Mouse (Mus musculus) kidney, adult 2 months (tissue): ENCODE data around the gene Cpsf2.

Experiments
- CTCF ChIP-seq: fragments of 200-500 bp; conservative IDR thresholded peaks from 2 replicates; pipeline ENCODE4 v1.5.1; 2011; ENCODE audit warnings: low read depth, mild to moderate bottlenecking, control low read depth, low read length, moderate library complexity, mixed read lengths; ENCODE audit not compliant: insufficient read depth, insufficient read length
- POLR2A ChIP-seq: fragments of 200-500 bp; IDR thresholded peaks from one replicate; pipeline ENCODE4 v1.6.1; 2011; ENCODE audit warnings: low read depth, low read length, control low read depth

- TF ChIP-seq POLR2A, result no peak
- TF ChIP-seq CTCF, result no peak
These were observed 38.6 kb downstream of the Cpsf2 start for GRCm38 (mm10) chr12:102014411-102014810.
